Mouse (Mus musculus) c-Kit-positive CD71-negative TER-119-negative erythroid progenitor cells, embryonic 14.5 days (primary cell): ENCODE data around the gene Lars2.
A peak's percentile ranks its signal among the peaks of the same experiment; 100 is the strongest.
"Not testable (repeated sequence)": the region's sequence is repeated elsewhere in the genome, so short reads cannot be mapped to it uniquely, and the experiment has no call there.

Experiments used
- DNase-seq: peaks from one replicate; pipeline ENCODE4 v3.0.0-alpha.2; 2013; ENCODE audit warnings: low read depth

Gene Lars2

GRCm38 (mm10) chr9:123366708-123367385, at the start of gene Lars2:
Lars2 (plus strand) TSS chr9:123366927.
- peak; percentile 93 for DNase-seq

DNA sequence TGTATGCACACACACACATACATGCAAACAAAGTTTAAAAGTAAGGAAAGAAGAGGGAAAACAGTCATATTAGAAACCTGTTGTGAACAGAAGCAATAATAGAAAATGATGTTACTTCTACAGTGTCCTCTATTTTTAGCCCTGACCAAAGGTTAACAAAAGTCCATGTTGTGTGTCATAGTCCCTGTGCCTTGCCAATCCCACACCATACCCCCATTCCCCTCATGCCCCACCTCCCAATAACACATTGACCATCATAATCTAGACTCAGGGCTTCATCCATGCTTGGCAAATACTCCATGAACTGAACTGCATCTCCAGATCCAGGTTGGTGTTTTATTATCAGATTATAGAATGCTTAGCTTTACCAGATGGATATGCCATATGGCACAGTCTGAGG, 40.6 kb upstream of the Lars2 start:
- DNase-seq: no peak

DNA sequence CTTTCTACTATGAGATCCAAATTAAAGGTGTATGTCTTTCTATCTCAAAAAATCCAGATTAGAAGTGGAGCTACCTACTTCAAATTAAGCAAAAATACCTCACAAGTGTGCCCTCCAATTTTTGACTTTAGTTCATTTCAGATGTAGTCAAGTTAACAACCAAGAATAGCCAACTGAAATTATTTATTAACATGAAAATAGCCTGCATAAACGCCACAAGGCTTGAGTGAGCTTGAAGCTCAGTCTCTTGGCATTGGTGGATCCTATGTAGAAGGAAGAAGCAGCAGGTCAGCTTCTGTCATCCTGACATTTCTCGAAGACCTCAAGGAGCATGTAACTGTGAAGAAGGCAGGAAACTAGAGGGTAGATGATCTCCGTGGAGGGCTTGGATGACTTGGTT, 38.4 kb upstream of the Lars2 start:
- DNase-seq: no peak

- DNase-seq: no peak
Observed at GRCm38 (mm10) chr9:123329831-123330230, 36.9 kb upstream of the Lars2 start.

DNA sequence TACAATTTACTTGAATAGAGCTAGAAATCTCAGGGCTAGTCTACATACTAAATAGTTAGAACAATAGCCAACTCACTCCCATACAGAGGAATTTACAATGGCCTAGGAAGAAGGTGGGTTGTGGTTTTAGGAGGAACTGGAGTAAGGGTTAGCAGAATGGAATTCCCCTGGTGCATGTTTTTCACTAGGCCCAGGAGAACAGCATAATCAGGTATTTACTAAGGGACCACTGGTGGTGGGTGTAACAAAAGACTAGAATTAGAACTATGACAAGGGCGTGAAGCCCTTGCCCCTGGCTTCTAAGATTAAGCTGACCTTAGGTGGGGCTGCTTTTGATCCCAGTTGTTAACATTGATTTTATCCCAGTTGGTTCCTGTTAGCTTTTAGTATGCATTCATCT, 36.5 kb upstream of the Lars2 start:
- DNase-seq: not testable (repeated sequence)

DNA sequence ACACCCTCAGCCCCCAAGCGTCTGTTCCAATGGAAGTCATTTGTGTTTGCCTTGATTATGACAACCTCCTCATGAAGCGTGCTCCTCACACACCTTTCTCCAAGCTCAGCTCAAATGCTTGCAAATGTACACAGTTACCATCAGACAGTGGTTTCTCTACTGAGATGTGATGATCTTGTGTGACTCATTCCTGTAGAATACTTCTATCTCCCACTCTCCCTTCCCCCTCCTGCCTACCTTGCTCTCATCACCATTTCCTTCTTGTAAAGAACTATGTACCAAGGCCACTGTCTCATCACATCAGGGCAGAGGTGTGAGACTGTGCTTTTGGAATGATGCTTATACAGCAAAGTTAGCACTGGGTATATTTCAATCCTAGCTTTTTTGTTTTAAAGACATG, 33.2 kb upstream of the Lars2 start:
- DNase-seq: no peak

DNA sequence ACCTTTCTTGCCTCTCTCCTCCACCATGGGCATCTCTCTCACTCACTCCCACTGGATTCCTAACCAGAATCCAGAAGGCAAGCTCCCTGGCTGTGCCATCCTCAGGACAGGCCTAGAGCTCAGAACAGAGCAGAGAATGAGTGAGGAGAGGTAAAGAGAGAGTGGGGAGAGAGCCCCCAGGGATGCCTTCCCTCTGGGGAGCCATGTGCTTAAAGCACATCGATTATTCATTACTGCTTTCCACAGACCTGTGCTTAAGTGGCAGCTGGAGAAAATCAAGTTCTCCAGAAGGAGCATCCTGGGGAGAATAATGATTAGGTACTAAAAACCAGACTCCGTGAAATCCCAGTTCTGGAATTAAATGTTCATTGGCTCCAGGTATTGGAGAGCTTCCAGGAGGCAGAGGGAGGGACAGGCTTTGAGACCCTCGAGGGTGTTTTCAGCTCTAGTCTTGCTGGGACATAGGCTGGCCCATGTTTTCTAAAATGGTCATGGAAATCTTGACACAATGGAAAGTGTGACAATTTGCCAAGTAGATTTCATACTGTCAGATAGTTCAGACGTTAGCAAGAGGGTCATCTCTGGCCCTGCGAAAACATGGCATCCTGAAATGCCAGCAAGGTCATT, 31.6 kb upstream of the Lars2 start:
- DNase-seq: no peak

- DNase-seq: no peak
Observed at GRCm38 (mm10) chr9:123339651-123340144, 27.0 kb upstream of the Lars2 start.

DNA sequence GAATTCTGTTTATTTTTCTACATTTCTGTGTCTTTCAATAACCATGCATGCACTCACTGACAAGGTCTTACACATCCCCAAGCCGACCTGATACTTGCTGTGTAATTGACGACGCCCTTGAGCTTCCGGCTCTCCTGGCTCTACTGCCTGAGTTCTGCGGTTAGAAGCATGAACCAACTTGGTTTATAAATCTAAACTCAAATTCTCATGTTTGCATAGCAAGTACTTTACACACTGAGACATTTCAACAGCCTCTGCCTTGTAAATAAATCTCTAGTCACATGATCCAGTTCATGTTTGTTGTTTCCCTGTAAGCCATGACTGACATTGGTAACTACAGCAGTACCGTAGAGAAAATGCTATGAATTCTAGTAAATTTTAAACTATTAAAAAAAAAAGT, 25.5 kb upstream of the Lars2 start:
- no peak for DNase-seq

DNA sequence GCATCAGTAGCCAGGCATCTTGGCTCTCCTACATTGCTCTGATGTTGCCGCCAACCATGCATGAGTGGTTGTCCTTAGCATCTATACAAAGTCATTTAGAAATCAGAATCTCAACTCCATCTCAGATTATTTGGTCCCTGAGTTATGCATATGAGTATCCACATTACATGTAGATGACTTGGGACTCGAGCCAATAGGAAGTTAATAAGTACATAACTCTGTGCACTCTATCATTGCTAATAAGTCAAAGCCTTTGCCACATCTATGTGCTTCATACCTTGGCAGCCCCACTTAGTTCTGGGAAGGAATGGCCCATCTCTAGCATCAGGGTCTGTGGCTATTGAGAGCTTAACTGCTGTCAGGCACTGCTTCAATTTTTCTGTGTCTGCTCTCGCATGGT, 23.7 kb upstream of the Lars2 start:
- DNase-seq: no peak

DNA sequence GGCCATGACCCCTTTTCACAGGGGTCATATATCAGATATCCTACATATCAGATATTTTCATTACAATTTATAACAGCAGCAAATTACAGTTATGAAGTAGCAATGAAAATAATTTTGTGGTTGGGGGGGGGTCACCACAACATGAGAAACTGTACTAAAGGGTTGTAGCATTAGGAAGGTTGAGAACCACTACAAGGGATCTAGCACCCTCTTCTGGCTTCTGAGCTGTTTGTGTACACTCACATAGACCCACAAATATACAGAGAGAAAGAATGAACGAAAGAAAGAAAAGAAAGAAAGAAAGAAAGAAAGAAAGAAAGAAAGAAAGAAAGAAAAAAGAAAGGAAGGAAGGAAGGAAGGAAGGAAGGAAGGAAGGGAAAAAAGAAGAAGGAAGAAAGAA, 17.4 kb upstream of the Lars2 start:
- DNase-seq: not testable (repeated sequence)

GRCm38 (mm10) chr9:123359981-123360380, 6.7 kb upstream of the Lars2 start:
- no peak for DNase-seq

- DNase-seq: no peak
Observed at GRCm38 (mm10) chr9:123365353-123365752, 1.4 kb upstream of the Lars2 start.

DNA sequence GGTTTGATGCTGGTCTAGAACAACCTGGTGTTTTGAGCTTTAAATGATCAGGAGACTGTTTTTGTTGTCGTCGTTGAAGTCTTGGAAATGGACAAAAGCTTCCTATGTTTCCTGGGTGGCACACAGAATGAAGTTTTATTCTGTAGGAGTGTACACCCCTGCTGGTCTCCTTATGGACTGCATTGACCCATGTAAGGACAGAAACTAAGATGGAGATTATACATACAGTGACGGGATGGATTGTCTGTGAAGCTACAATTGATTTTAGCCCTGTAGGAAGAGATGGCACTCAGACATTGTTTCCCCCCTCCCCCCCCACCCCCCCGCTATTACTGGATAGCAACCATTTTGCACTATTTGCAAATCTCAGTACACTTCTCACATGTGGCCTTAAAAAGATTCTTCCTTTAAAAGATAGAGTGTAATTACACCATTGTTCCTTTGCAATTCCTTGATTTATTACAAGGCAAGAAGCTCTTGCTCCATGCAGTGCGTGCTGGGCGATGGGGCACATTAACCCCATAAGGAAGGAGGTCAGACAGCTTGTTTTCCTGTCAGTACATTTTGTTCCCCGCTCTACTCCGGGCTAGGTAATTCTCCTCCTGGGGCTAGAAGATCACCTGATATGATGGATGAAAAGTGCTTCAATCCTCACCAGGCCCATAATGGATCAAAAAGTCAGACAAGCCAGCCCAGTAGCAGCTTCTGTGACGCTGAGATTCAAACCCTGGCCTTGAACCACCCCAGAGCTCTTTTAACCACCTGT, 602 bp upstream of the Lars2 start:
- DNase-seq: no peak

DNA sequence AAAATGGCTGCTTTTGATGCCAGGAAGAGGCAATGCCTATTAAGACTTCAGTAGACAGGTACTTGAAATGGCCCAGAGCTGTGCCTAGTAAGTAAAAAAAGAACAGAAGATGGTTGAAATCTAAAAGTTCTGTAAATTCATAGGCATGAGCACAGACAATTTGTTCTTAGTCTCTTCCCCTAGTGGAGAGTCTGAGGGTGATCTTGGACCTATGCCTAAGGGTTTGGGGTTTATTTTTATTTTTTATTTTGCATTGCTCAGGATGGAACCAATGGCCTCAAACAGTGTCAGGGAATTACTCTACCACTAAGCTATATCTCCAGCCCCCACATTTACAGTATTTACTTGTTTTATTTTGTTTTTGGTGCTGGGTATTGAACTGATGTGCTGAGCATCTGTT, 909 bp downstream of the Lars2 start:
- no peak for DNase-seq

DNA sequence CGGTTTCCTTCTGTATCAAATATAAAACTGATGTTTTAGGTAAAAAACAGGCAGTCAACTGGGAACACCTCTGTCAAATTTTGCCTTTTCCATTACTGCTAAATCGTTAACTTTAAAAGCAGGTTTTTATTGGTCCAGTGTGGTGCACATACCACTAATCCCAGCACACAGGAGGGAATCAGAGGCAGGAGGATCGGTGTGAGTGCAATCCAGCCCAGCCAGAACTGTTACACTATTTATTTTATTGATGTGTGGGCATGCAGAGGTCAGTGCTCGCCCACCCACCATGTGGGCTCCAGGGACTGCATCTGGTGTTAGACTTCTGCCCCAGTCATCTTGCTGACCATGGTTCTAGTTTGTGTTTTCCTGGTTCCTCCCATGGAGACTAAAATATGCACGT, 15.7 kb downstream of the Lars2 start:
- no peak for DNase-seq

- DNase-seq: no peak
Observed at GRCm38 (mm10) chr9:123384696-123385095, 18.0 kb downstream of the Lars2 start.

DNA sequence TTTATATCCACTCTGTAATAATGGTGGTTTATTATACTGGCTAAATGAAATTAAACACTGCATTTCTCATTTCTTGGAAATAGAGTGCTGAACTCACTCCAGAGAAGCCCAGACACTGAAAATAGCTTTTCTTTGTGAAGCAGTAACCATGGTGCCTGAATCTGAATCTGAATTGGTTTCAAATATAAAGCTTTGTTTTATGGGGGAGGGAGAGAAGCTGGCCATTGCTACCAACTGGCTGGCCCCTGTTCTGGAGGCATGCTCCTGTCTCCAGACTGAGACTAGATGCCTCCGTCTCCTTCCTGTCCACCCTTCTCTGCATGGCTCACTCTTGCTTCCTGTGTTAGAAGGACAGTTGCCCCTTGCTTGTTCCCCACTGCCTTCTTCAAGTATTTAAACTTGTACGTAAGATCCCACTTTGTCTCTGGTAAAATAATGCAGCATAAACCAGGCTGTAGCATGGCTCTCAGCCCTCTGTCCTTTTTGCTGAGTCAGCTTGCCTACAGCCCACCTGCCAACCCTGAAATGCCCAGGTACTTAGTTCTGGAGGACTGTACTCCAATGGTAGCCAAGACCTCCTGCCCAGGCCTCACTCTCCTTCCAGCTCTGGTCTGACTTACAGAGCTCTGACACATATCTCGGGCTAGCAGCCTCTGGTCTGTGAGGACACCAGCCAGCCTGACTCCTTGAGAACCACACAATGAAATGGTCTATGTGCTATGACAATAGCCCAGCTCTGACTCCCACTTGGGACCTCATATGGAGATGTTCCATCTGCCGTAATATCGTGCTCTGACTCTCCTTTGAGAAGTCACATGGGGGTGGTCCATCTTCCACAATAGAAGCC, 18.8 kb downstream of the Lars2 start:
- no peak for DNase-seq

- no peak for DNase-seq
Observed at GRCm38 (mm10) chr9:123386347-123386746, 19.6 kb downstream of the Lars2 start.

- not testable (repeated sequence) for DNase-seq
Observed at GRCm38 (mm10) chr9:123388087-123389007, 21.6 kb downstream of the Lars2 start.
